Comparison of ENCODE assay signal across 17 mouse cellular contexts in genomic region chr2:152176659-152177058, GRCm38 (mm10). TPM values are rescaled to one million over a fixed set of nuclear protein-coding genes. Genes with fewer than 3 reads are reported as not detected.
DNase-seq lines count a peak whose midpoint lies in the region; ATAC-seq and TF ChIP-seq lines count a peak whose summit lies in the region.
"Had no signal": no experiment of that assay in that cellular context is flagged by ENCODE, and none has a peak within 500 bp of the region (broad histone marks: within the 10 kb centered on the region; RNA-seq: fewer than 3 reads in every experiment).

No protein-coding gene starts in this region.

- no peak overlapping the region for H3K9ac ChIP-seq in heart, adult 2 months (ENCODE audit: low read depth, low read length)
- H3K9ac ChIP-seq in heart, embryonic 11.5 days (ENCODE audit: low read depth, low read length) = no peak overlapping the region
- H3K9ac ChIP-seq: forebrain, embryonic 12.5 days; limb, embryonic 13.5 days; liver, embryonic 14.5 days; neural tube, embryonic 15.5 days had no signal

- WGBS in heart, adult 2 months = 61% methylated on average over 6 of the region's 6 CpGs
- 84% methylated on average over 6 of the region's 6 CpGs for WGBS in heart, embryonic 11.5 days (ENCODE audit: insufficient replicate concordance)
- WGBS in limb, embryonic 10.5 days = 91% methylated on average over 6 of the region's 6 CpGs

- TF ChIP-seq EP300 in heart, adult 2 months (IDR thresholded peaks at IDR 0.05; ENCODE audit: insufficient read depth, low read depth, low read length) = no peak

- ATAC-seq in heart, embryonic 11.5 days (replicated peaks; ENCODE audit: insufficient number of reproducible peaks, low FRiP score, low TSS enrichment) = no peak
- ATAC-seq: midbrain, embryonic 16.5 days had no signal

- H3K4me2 ChIP-seq in heart, embryonic 11.5 days = no peak overlapping the region

- H3K27ac ChIP-seq in heart, adult 2 months = peak overlapping the region; percentile 70
- H3K27ac ChIP-seq in heart, embryonic 11.5 days (ENCODE audit: low read depth, low read length) = no peak overlapping the region
- no peak overlapping the region for H3K27ac ChIP-seq in left cerebral cortex, adult 2 months
- 0 out of 2 replicates have a peak overlapping the region, but pooled peaks have one; percentile 15 for H3K27ac ChIP-seq in limb, embryonic 10.5 days
- H3K27ac ChIP-seq: forebrain, embryonic 12.5 days; limb, embryonic 13.5 days; liver, embryonic 14.5 days; neural tube, embryonic 15.5 days had no signal

- H3K27me3 ChIP-seq in heart, adult 2 months (ENCODE audit: control insufficient read depth, insufficient read depth, low read length) = no peaks in the 10 kb centered on the region
- H3K27me3 ChIP-seq in heart, embryonic 11.5 days (ENCODE audit: control insufficient read depth, insufficient read depth, low read length) = peaks cover 3% of the 10 kb centered on the region; the same call in 1 of the 2 replicates
- H3K27me3 ChIP-seq in limb, embryonic 10.5 days (ENCODE audit: low read depth, poor library complexity, severe bottlenecking) = peaks cover 18% of the 10 kb centered on the region
- H3K27me3 ChIP-seq: neural tube, embryonic 15.5 days had no signal

- no peaks in the 10 kb centered on the region for H3K79me2 ChIP-seq in heart, adult 2 months (replicated peaks; ENCODE audit: control insufficient read depth, insufficient read depth, low read length)

- intact Hi-C loops in heart, adult 2 months (cut with DNase I) = no loop called here
- intact Hi-C loops in left cerebral cortex, postnatal 4 days (cut with DNase I) = no loop called here
- intact Hi-C loops in left cerebral cortex, adult 2 months (cut with DNase I) = no loop called here

- H3K4me1 ChIP-seq in heart, adult 2 months (ENCODE audit: control insufficient read depth, insufficient read depth, low read length) = peaks cover 11% of the 10 kb centered on the region
- H3K4me1 ChIP-seq in heart, embryonic 11.5 days (ENCODE audit: control insufficient read depth, insufficient read depth, low read length) = no peaks in the 10 kb centered on the region
- H3K4me1 ChIP-seq in limb, embryonic 10.5 days = peaks cover 15% of the 10 kb centered on the region

- DNase-seq in adrenal gland, adult 2 months = peak; percentile 34
- no peak for DNase-seq in adrenal gland, adult 8-10 months
- no peak for DNase-seq in heart, adult 2 months
- DNase-seq in left cerebral cortex, postnatal 4 days = peak; percentile 60
- DNase-seq in left cerebral cortex, adult 2 months (ENCODE audit: extremely low spot score in 1 of 2, low spot score in 2 of 2) = no peak
- DNase-seq in limb, embryonic 10.5 days (ENCODE audit: low spot score) = no peak
- no peak for DNase-seq in kidney, postnatal 36 days
- DNase-seq: cerebellum, adult 11-12 months; thymus, postnatal 14 days had no signal

- H3K4me3 ChIP-seq in heart, adult 2 months = no peak overlapping the region
- H3K4me3 ChIP-seq in heart, embryonic 11.5 days (ENCODE audit: low read depth, low read length) = no peak overlapping the region
- H3K4me3 ChIP-seq in left cerebral cortex, adult 2 months = no peak overlapping the region
- no peak overlapping the region for H3K4me3 ChIP-seq in limb, embryonic 10.5 days
- H3K4me3 ChIP-seq: limb, embryonic 13.5 days; neural tube, embryonic 15.5 days had no signal

- TF ChIP-seq CTCF in heart, adult 2 months (IDR thresholded peaks at IDR 0.05) = no peak
- no peak for TF ChIP-seq CTCF in left cerebral cortex, adult 2 months (IDR thresholded peaks at IDR 0.05)

- no peaks in the 10 kb centered on the region; the same call in 1 of the 2 replicates for H3K9me3 ChIP-seq in heart, embryonic 11.5 days (replicated peaks; ENCODE audit: control insufficient read depth, low read length)
- no peaks in the 10 kb centered on the region for H3K9me3 ChIP-seq in limb, embryonic 10.5 days (replicated peaks)
- H3K9me3 ChIP-seq: embryonic facial prominence, embryonic 10.5 days; forebrain, embryonic 12.5 days; limb, embryonic 13.5 days; neural tube, embryonic 15.5 days had no signal

- no peaks in the 10 kb centered on the region for H3K36me3 ChIP-seq in heart, adult 2 months (ENCODE audit: control insufficient read depth, insufficient read depth, low read length)
- H3K36me3 ChIP-seq in heart, embryonic 11.5 days (ENCODE audit: control insufficient read depth, insufficient read depth, low read length) = no peaks in the 10 kb centered on the region
- no peaks in the 10 kb centered on the region for H3K36me3 ChIP-seq in limb, embryonic 10.5 days
- H3K36me3 ChIP-seq: embryonic facial prominence, embryonic 10.5 days; forebrain, embryonic 12.5 days; limb, embryonic 13.5 days; neural tube, embryonic 15.5 days had no signal

- TF ChIP-seq POLR2A in heart, adult 2 months (IDR thresholded peaks at IDR 0.05; ENCODE audit: insufficient read depth, low read depth, low read length) = no peak

RNA-seq across cellular contexts. Expression of gene Tcf15, which starts 33.3 kb away (rescaled TPM):
- 1 to 10 TPM; 2.8 to 5.7 TPM for total RNA-seq in adrenal gland, adult 2 months (2021)
- polyA plus RNA-seq in adrenal gland, adult 2 months (2012; rRNA removed) = 19.0 and 32.0 TPM in 2 replicates
- total RNA-seq in adrenal gland, adult 8-10 months (2022) = 1 to 10 TPM; 1.5 to 4.1 (median 3.0) TPM
- total RNA-seq in heart, adult 2 months (2021) = 10 to 100 TPM; 26.7 to 32.1 TPM
- polyA plus RNA-seq in heart, adult 2 months (2012; rRNA removed) = 21.2 and 25.9 TPM in 2 replicates
- polyA plus RNA-seq in heart, embryonic 11.5 days (2014; fragmentation: Nextera tagmentation; extraction: Ambion mirVana) = 3.2 and 3.3 TPM in 2 replicates
- 1 to 10 TPM in 1 of 2 experiments, under 1 TPM in 1; 0.54 to 1.1 TPM for total RNA-seq in left cerebral cortex, postnatal 4 days (2021)
- 1 to 10 TPM; 1.6 to 2.4 TPM for total RNA-seq in left cerebral cortex, adult 2 months (2021)
- 27.3 and 29.8 TPM in 2 replicates for polyA plus RNA-seq in limb, embryonic 10.5 days (2016; fragmentation: Nextera tagmentation; extraction: Ambion mirVana)
- total RNA-seq: MEL had no signal

RNA-seq across cellular contexts. Expression of gene Csnk2a1, which starts 50.0 kb away (rescaled TPM):
- 10 to 100 TPM; 91.7 to 93.7 TPM for total RNA-seq in adrenal gland, adult 2 months (2021)
- polyA plus RNA-seq in adrenal gland, adult 2 months (2012; rRNA removed) = 8.4 and 10.6 TPM in 2 replicates
- 100 to 1,000 TPM in 3 of 4 experiments, 10 to 100 TPM in 1; 91.6 to 116 (median 107) TPM for total RNA-seq in adrenal gland, adult 8-10 months (2022)
- total RNA-seq in heart, adult 2 months (2021) = 10 to 100 TPM; 89.0 to 94.1 TPM
- polyA plus RNA-seq in heart, adult 2 months (2012; rRNA removed) = 40.7 and 74.9 TPM in 2 replicates
- 38.7 and 90.5 TPM in 2 replicates for polyA plus RNA-seq in heart, embryonic 11.5 days (2014; fragmentation: Nextera tagmentation; extraction: Ambion mirVana)
- total RNA-seq in left cerebral cortex, postnatal 4 days (2021) = 100 to 1,000 TPM; 142 to 148 TPM
- 100 to 1,000 TPM in 1 of 2 experiments, 10 to 100 TPM in 1; 98.0 to 104 TPM for total RNA-seq in left cerebral cortex, adult 2 months (2021)
- polyA plus RNA-seq in limb, embryonic 10.5 days (2016; fragmentation: Nextera tagmentation; extraction: Ambion mirVana) = 77.4 and 77.6 TPM in 2 replicates

Comparison
In these comparisons a context has a peak if more than half of its experiments do, and no peak if none do; other contexts are left out.
1. DNase-seq: peak in adrenal gland, adult 2 months (single experiment) and left cerebral cortex, postnatal 4 days (single experiment); none in adrenal gland, adult 8-10 months (single experiment), heart, adult 2 months (0 of 2), left cerebral cortex, adult 2 months (0 of 2), limb, embryonic 10.5 days (single experiment) and kidney, postnatal 36 days (0 of 2).
2. H3K27ac ChIP-seq: peak in heart, adult 2 months (single experiment) and limb, embryonic 10.5 days (single experiment); none in heart, embryonic 11.5 days (single experiment) and left cerebral cortex, adult 2 months (single experiment).
3. RNA of gene Tcf15, which starts 33.3 kb away (total RNA-seq): 26.7 to 32.1 TPM in heart, adult 2 months; 2.8 to 5.7 TPM in adrenal gland, adult 2 months, 1.5 to 4.1 TPM in adrenal gland, adult 8-10 months, 1.6 to 2.4 TPM in left cerebral cortex, adult 2 months and 0.54 to 1.1 TPM in left cerebral cortex, postnatal 4 days; every median in the first group is over 4 times any median in the second.